Mouse (Mus musculus) adrenal gland, adult 8-10 months (tissue): ENCODE measurements around the gene Gabrb3. TPM values are rescaled to one million over a fixed set of nuclear protein-coding genes. Genes with fewer than 3 reads are reported as not detected.
A peak's percentile ranks its signal among the peaks of the same experiment; 100 is the strongest.

Source experiments
- DNase-seq: peaks from one replicate; pipeline ENCODE4 v3.0.0; 2022
- total RNA-seq, 4 experiments: library from RNA; stranded (reverse); gene quantifications; 2 replicates each; pipeline ENCODE4 v1.2.4; 2022

Gabrb3 gene
- 10 to 100 TPM; 10.9 to 19.9 (median 14.1) TPM for total RNA-seq

DNA sequence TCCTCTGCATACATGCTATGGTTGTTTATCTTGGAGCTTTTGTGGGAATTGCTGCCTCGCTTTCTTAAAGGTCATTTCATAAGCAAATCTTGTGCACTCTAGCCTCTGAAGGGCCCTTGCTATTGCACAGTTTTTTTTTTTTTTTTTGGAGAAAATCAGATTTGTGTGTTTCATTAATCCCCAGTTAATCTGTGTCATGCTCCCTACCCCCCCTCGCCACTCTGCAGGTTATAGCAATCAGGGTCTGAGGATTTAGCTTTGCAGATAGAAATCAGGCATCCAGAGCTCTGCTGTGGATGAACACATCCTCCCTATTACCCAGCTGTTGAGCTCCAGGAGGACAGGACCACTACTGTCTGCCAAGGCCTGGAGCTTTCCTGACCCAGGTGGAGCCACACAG, at the start of gene Gabrb3:
TSS of gene Gabrb3 (plus strand) at position 301 of the 400 bp plus-strand sequence.
- DNase-seq: no peak

DNA sequence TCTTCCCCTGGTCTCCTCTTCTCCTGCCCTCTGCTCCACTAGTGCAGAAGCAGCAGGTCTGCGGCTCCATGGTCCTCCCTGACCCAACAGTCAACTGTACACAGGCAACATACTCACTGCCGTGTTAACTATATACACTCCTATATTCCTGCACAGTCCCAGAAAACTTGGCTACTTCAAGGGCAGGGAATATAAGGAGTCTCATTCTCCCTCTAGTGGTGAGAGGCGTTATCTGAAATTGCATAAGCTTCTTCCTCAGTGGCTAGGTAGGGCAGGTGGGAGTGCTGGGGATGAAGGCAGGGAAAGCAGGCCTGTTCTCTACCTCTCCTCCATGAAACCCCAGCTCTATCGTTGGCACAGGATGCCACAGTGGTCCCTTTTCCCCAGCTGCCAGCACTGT, 35.4 kb upstream of the Gabrb3 start:
- DNase-seq: no peak

DNA sequence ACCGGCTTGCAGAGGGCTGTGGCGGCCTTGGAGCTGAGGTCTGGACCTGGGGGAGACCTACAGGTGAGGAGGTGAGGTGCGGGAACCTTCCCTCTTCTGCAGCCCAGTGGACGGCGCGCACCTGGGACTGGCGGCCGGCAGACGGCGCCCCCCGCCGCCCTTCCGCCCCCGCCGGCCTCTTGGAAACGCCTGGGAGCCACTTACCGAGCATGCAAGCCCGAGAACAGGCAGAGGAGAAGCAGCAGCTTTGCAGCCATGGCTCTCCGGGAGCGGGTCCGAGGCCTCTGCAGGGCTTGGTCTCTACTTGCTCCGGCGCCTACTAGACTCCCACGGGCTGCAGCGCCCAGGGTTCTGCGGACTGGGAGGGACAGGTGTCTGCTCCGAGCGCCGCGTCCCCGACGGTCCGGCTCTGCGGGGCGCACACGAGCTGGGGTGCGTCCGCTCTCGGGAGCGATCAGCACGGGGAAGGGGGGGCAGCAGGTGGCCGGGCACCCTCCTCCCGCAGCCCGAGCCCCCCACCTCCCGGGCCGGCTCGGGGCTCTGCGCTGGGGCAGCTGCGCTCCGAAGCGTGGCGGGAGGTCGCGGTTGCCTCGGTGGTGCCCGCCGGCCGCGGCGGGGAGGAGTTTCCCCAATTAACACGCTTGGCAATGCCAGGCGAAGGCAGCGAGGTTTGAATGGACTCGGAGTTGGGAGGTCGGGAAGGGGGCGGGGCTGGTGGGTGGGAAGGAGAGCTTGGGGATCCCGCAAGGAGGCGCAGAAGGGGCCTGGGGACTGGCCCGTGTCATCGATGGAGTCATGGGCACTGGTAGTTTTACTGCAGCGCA, 32.8 kb upstream of the Gabrb3 start, which contains the start of gene Gabrg3:
TSS of gene Gabrg3 (minus strand) at position 672 of the 824 bp plus-strand sequence.
- peak; percentile 8 for DNase-seq

DNA sequence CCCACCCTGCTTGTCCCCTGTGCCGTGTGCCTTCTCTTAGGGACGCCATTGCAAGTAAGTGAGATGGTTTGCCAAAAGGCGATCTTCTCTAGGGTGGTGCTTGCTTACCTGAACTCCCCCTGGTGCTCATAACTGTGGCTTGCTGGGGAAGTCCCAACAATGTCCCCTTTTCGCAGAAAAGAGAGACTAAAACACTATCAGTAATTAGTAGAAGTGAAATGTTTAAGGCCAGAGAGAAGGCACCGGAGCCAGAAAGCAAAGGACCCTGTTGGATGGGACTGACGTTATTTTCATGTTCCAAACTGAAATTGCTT, 32.2 kb upstream of the Gabrb3 start:
- no peak for DNase-seq

DNA sequence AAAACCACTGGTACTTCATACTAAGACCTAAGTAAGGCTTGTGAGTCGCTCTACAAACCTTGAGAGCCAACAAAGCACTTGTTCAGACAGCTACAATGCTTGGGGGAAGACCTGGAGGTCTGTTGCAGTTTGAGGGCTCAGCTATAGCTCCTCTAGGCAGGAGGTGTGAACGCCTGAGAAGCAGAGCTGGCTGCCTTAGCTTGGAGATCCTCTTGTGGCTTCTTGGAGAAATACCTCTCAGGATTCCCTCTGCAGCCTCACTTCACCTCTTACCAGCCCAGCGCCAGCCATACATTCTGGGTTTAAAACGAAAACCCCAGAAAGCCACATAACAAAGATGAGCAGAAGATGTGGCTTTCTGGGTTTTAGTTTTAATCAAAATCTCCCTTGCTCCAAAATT, 29.4 kb upstream of the Gabrb3 start:
- DNase-seq: no peak

DNA sequence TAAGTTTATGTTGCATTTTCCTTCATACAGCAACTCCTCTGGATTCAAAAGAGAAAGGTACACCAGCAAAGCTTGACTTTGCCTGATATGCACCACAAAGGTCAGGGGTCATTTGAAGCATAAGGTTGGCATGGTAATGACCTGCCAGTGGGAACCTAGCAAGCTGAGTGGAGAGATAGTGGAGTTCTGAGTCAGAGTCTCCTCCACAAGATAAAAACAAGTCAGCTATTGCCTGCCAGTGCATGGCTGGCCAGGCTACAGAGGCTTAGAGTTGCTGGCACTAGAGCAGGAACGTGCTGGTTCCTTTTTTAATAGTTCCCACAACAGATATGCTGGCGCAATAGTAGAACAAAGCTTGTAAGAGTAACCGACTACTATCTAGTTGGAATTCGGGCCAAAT, 25.9 kb upstream of the Gabrb3 start:
- DNase-seq: peak; percentile 5

DNA sequence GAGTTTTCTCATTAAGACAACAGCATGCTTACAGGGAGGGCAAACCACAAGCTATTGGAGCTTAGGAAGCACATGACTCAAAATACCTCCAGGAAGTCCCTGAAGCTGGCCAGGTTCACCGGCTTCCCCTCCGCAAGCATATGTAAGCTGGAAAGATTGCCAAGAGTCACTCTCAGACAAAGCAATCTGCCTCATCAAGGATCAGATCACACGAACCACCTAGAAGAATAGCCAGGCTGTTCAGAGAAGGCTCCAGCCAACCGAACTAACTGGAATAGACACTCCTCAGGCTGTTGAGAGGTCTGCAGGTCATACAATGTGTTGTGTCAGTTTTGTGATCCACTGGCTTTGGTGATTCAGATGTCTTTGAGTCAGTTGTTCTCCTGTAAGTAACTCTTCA, 8.3 kb upstream of the Gabrb3 start:
- no peak for DNase-seq

DNA sequence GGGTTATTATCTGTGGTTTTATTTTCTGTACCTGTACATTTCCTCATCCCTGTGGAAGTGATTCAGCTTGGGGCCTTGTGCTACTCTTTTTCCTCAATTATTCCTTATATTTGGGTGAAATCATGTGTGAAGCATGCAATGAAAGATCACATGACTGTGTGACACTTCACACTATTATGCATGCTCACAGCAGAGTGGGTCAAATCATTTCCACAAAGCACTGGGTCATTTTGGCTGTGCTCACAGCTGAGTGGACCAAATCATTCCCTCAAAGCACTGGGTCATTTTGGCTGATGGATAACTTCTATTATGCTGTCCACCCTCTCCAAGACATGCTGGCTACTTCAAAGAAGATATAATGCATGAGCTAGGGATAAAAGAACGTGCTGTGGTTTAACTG, 6.6 kb upstream of the Gabrb3 start:
- DNase-seq: no peak

DNA sequence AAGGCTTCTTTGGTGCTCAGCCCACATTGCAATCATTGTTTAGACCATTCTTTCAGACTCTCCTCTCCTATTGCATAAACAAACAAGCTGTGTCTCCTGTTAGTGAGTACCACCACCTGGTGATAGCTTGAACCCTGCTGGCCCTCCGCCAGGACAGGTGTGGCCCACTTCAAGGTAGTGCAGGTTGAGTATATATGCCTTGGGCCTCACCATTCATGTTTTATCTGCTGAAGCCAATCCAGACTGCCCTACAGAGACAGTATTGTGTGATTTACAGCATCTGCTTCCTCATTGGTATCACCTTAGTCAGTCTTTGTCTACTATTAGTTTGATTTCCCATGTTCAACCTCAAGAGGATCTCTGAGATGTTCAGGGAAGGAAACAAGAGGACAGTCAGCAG, 1.6 kb downstream of the Gabrb3 start:
- no peak for DNase-seq

DNA sequence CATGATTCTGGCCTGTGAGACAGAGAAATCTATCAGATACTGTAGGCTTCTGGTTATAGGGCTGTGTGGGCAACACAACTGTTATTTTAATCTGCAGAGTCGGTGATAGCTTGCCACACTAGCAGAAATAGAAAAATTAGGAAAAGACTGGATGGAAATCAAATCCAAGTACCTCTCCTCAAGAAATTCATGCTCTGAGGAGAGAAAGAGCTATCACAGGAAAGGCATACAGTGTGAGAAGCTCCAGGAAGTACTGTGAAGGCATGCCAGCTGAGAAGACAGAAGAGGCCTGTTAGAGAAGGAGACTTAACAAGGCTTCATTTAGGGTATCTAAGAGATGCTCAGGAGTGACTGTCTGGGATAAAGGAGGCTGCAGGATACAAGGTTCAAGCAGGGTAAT, 3.2 kb downstream of the Gabrb3 start:
- DNase-seq: no peak

DNA sequence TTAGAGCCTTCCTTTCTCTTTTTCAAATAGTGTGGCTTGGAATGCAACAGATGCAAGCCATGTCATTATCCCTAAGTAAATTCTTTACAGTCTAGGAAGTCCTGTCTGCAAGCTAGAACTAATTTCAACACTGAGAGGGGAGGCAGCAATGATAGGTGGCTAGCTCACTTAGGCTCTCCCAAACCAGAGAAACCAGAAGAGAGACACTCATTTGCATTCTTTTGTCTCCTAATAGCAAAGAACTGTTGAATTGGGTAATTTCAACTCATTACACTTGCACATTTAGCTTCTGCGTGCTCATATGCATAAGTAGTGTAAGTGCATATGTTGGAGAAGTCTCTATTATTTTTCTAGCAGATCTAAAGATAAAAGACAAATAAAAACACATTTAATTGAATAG, 28.7 kb downstream of the Gabrb3 start:
- DNase-seq: no peak

DNA sequence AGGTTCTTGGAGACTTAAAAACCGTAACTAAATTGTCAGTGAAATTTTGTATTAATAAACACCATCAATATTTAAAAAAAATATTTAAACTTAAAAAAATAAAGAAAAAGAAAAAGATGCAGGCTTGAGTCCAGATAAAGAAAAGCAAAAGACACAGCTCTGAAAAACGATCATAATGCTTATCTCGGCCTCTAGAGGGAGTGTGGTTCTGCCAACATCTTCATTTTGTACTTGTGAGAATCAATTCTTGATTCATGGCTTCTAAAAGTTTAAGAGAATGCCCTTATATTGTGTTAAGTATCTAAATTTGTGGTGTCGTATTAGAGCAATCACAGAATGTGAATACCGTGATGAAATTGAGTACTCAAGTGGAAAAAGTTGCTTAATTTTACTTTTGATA, 40.9 kb downstream of the Gabrb3 start:
- DNase-seq: no peak

DNA sequence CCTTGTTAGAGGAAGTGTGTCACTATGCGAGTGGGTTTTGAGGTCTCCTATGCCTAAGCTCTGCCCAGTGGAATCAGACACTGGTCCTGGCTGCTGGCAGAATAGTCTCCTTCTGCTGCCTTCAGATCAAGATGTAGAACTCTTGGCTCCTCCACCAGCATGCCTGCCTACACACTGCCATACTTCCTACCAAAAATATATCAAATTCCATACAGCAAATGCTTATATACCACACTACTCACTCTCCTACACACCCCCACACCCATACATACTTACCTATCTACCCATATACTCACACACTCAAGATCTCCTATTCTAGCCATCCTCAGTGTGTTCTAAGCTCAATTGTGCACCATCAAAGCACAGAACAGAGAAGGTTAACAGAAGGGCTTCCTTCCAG, 51.8 kb downstream of the Gabrb3 start:
- DNase-seq: no peak

DNA sequence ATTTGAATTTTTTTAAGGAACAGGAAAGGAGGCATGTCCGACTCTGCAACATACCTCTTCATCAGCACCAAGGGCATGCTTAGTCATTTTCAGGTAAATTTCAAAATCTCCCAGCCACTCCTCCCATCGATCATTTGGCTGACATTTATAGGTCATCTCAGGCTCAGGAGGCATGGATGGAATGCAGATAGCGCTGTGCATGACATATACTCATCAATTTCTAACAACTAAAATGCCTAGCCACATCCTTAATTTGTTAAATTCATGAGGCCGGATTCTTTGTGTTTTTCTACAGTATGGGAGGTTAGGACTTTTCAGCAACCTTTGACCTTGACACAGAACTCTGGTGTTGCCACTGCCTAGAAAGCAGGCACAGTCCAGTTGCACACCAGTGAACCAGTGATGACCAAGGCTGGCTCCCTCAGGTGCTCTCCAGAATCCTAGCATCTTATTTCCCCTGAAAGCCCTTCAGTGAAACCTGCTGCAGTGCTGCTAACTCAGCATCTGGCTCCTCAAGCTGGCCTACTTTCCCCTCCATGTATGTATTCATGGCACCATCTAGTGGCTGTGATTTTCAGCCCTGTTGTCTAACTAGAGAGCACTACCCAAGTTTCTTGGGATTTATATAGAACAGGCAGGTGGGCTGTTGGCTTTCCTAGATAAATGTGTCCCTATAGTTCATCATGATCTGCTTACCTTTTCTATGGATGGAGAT, 54.5 kb downstream of the Gabrb3 start:
- peak; percentile 30 for DNase-seq

DNA sequence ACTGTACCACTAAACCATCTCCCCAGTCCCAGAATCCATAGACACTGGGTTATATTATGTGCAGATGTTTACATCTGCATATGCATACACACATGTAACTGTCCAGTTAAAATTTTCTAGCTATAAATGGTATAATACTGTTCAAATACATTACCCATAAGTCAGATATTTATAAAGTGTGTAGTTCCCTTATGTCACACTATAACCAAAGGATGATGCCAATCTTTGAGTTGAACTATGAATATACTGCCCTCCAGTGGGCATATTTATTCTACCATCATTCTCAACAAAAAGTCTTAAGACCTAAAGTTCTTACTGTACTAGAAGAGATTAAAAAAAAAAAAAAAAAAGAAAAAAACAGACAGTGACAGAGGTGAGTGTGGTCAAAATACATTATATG, 63.4 kb downstream of the Gabrb3 start:
- no peak for DNase-seq

DNA sequence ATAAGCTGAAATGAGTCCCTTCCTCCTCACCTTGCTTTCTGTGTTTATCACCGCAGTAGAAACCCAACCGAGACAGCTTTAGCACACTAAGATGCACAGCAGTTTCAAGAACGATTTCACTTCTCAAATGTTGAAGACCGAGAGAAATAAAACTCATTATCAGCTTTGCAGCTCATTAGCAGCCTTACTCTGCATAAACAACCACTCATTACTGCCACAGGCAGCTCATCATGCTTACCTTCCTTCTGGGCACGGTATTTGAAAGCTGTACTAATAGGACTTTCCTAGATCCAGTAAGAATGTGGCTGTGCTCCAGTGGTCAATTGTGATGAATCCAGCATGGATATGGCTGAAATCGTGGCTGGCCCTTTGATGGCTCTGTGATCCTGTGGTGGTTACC, 67.4 kb downstream of the Gabrb3 start:
- no peak for DNase-seq

DNA sequence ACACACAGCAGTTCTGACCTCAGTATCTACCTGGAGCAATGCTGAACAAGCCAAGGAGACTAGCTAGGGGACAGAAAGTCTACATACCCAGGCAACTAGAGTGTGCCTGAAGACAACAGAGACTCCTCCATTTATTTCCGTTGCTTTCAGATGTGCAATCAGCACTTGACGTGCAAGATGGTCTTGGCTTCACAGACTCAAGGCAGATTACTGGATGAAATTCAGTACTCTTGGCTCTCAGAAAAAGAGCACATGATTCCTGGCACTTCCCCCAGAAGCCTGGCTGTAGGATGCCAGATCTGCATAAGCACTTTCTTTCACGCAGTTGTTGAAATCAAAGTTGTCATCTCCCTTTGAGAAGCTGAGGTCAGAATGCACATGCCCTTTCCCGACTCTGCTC, 72.3 kb downstream of the Gabrb3 start:
- DNase-seq: no peak

DNA sequence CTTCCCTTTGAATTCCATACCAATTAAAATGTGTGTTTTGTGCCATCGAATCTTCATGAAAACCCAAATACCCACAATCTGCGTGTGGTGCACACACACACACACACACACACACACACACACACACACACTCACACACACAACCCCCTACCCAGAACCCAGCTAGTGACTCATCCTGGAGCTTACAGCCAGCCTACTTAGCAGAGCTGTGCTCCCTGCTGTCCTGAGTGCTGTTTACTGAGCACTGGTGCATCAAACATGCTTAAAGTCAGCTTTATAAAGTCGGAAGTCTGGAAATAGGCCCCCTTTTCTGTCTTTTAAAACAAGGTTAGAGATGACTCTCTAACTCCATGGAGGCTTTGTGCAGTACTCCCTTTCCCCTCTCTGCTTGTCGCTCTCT, 83.3 kb downstream of the Gabrb3 start:
- no peak for DNase-seq

DNA sequence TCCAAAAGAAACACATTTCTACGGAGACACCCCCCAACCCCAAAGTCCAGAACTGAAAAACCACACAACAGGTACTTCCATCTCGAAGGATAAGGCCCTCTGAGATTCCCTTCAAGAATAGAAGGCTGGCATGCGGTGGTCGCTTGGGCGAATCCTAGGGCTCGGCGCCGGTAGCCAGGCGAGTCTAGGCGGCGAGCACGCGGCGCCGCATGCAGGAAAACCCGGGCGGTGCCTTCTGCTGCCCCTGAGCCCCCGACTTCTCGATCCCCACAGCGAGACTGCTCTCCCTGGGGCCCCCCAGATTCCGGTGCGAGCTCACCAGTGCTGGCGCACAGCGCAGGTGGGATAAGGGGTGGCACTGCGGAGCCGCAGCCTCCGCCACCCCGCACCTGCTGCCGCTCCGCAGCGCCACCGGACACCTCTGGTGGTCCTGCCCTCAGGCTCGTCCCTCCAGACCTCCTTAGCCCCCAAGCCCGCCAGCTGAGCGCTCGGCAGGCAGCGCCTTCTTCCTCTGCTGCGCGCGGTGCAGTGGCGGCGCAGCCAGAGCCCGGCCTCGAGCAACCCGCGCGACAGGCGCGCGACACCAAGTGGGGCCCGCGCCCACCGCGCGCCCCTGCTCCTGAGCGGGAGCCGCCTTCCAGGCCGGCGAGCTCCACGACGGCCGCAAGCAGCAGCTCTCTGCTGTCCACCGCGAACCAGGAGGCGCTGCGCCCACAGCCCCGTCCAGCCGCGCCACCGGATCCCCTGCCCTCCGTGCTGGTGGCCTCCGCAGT, 89.6 kb downstream of the Gabrb3 start:
- DNase-seq: no peak

DNA sequence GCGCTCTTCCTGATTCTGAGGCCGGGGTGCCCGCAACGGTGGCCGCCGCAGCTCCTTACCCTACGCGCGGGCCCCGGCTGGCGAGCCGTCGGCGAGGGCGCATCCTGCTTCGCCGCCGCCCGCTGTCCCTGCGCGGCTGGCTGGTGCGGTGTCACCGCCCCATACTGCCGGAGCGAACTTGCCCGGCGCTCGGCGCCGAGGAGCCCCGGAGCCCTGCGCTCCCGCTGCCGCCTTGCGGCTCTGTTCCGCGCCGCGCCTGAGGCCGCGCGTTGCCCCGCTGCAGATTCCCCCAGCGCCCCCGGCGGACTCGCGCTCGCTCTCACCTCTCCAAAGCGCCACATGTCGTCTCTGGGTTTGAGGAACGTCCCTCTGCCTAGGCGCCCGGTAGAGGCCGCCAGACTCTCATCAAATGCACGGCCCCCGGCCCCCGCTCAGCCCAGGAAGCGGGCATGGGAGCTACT, 90.2 kb downstream of the Gabrb3 start, which contains the start of gene Gabra5:
TSS of gene Gabra5 (minus strand) at position 379 of the 461 bp plus-strand sequence.
- no peak for DNase-seq

DNA sequence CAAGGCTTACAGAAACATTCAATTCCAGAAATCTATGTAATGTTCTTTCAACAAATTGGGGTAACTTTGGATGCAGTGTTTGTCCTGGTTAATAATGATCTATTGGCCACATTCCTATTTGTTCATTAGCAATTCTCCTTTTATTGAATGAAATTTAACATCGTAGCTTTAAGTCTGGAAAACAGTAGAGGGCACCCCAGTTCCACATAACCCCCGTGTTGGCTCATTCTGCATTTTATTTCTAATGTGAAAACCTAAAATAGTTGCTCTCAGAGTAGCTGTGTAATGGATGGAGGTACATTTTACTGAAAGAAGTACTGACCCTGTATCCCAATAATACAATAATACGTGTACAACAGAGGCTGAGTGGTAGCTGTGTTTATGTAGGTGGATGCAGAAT, 93.5 kb downstream of the Gabrb3 start:
- DNase-seq: no peak

DNA sequence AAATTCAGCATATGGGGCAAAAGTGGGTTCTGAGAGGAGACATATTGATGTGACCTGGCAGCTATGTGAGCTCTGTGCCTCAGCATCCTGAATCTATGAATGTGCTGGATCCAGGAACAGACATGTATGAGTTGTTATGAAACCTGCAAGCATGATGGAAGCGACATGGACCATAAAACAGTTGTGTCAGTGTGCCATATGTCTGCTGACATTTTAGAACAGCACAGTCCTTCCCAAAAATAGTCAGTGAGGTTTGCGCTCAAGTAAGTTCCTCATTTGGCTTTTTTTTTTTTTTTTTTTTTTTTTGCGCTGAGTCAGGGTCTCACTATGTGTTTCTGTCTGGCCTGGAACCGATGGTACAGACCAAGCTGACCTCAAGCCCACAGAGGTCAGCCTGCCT, 110.0 kb downstream of the Gabrb3 start:
- DNase-seq: no peak

DNA sequence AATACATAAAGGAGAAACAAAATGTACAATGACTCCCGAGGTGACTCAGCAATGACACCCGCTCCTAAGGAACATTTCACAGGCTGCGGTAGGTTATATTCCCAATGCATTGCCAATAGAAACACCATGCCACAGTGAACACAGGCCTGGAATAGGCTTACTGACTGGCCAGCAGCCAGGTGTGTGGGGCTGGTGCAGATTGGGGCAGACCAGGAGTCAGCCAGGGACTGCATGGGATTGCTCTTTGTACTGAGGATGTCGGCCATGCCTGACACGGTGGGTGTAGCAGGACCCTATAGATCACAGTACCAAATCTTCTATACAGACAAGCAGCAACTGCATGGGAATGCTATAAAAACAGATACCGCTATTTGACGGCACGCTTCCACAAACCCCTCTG, 110.5 kb downstream of the Gabrb3 start:
- no peak for DNase-seq
